Mouse (Mus musculus): Measurements from ENCODE around the gene Slc10a1.

Gene Slc10a1

DNA sequence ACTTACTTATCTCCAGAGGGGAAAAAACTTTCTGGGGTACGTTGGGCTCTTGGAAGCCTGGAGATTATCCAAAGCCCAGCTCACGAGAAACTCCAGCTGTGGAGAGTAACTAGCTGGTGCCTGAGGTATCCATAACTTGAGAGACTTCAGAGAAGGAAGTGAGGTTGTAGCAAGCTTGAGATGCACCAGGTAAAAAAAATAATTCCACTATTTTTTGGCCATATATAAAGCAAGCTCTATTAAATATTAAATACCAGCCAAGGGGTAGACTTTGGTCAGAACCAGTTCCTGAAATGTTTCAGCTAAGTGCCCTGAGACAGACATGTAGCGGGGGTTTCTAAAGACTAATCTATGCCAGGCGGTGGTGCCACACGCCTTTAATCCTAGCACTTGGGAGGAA, at the start of gene Slc10a1:
Gene Slc10a1, minus strand, starts transcription at position 101 of the 400 bp plus-strand sequence.
- DNase-seq (ENCODE audit: low spot score) = no peak

DNA sequence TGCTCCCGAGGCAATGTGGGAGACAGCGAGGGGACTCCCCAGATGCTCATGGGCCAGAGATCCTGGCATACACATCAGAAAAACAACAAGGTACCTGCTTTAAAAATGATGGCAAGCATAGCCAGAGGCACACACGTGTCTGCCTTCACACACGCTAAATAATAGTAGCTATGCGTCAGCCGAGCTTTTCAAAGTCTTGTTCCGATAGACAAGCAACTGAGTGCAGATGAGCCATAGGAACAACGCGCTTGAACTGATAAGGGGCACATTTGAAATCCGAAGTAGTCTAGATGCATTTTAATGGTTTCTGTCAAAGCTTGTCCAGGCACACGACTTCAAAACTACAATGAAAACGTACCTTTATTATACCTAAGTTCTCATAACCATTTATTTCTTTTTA, 49.1 kb upstream of the Slc10a1 start:
- DNase-seq (ENCODE audit: low spot score) = no peak

DNA sequence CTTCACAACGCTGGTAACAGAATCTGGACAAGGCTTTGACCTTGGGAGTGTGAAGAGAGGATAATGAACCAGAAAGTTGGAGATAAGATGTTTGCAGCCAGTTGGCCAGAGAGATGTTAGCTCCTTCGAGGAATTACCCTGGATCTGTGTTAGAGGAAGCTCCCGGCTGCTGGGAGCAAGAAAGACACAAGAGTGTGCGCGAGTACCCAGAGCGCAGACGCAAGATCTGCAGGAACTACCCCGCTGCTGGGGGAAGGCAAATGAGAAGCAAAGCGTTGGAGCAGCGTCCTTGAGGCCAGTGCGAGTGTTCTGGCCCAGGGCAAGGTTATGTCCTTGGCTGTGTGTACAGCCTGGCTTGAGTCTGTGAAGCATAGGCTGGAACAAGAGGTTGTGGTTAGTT, 45.0 kb upstream of the Slc10a1 start:
- DNase-seq (ENCODE audit: low spot score) = peak; percentile 82

DNA sequence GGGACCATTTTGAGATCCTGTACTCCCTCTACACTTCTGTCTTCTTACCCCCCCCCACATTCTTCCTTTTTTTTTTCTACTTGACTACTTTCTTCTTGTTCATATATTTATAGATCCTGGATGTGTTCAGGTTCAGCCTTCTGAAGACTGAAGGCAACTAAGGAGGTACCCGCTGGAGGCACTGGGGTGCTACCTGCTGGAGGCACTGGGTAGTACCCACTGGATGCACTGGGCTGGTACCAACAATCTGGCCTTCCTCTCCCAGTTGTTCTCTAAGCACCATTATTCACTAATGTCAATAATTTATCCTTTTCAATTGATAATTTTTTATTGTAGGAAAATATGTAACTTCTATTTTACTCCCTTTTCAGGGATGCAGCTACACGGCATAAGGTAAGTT, 43.5 kb upstream of the Slc10a1 start:
- DNase-seq (ENCODE audit: low spot score) = no peak

DNA sequence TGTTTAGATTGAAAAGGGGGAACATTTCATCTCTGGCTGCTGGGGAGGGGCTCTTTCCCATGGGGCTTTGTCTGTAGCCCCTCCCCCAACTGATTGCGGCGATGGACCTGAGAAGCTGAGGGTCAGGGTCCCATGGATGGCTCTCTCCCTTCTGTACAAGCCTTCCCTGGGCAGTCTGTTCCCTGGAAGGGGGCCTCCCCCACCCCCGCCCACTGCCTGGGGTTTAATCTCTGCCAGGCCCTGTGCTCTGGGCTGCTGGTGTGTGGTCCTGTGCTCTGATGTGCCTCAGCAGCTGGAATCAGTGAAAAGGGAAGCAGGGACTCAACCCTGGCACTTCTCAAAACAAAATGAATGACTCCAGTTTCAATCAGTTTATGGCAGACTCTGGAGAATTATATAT, 41.3 kb upstream of the Slc10a1 start:
- DNase-seq (ENCODE audit: low spot score) = no peak

DNA sequence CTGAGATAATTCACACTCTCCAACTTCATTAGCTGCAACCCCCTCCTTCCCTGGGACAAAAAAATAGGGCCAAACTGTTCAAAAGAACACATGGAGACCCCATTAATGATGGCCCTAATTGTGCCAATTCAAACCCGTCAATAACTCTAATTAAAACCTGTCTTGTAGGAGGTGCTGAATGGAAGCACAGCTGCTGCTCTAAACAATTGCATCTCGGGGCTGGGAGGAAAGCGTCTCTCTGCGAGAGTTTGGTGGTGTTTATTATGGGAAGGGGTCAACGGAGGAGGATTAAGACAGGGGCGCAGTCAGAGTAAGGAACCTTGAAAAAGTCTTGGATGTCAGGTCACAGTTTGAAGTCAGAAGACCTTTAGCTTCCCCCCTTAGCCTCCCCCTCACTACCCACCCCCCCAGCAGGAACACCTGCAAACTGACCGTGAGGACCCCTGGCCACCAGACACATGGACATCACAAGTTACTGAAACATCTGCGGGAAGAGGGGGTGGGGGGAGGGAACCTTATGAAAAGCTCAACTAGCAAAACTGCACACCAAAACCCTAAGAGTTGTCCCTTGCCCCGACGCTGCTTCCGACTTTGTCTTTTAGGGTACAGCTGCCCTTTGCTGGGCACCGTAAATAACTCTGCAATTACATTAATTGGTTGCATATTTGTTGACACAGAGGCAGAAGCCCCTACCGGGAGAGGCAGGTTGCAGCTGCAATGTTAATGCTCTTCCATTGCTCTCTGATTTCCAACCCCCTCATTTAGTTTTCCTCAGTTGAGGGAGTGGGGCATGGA, 34.5 kb upstream of the Slc10a1 start:
- DNase-seq (ENCODE audit: low spot score) = no peak

DNA sequence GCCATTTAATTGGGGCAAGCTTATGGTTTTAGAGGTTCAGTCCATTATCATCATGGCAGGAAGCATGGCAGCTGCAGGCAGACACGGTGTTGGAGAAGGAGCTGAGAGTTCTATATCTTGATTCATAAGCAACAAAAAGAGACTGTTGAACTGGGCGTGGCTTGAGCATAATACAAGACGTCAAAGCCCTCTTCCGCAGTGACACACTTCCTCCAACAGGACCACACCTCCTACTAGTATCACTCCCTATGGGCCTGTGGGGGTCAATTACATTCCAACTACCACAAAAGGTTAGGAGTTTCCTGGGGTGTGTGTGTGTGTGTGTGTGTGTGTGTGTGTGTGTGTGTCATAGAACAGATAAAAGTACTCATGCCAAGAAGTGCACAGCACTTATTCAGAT, 32.4 kb upstream of the Slc10a1 start:
- DNase-seq (ENCODE audit: low spot score) = no peak

DNA sequence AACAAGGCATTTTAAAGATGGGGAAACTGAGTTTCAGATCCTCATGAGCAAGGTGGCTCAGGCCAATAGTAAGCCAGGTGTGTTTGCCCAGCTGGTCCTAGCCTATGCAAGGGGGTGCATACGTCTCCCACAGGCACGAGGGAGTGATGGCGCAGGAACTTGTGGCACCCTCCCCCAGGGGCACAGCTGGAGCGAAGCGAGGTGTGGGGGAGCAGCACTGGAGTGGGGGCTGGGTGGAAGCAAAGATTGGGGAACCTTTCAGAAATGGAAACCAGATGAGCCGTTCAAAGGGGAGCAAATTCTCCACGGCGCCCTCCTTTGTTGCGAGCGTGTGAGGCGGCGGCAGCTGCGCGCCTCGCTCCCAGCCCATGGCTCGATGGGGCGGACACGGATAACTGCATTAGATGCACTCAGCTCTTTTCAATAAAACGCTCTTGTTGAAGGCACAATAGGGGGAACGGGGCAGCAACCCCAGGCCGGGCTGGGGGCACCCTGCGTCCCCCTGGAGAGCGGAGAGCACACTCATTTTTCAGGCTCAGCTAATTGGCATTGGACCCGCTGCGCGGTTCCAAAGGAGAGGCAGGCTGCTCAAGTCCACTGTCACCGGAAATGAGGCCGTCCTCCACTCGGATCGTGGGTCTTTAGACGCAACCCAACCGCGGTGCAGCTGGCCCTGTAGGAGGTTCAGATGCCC, 30.2 kb upstream of the Slc10a1 start:
- DNase-seq (ENCODE audit: low spot score) = no peak

DNA sequence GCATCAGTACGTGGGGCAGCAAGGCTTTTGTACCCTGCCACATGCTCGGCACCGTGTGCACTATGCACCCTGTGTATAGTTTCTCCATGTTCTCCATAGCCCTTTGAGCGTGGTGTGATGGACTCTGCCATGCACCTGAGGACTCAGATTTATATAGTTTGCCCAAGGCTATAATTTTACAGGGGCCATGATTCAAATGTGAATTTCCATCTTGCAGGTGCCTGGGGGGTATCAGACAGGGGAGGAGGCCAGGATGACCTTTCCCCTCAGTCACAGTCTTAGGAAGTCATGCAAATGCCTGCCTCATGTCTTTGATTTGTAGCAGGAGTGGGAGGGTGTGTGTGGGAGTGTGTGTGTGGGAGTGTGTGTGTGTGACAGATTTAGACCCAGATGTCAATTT, 29.1 kb upstream of the Slc10a1 start:
- no peak for DNase-seq (ENCODE audit: low spot score)

DNA sequence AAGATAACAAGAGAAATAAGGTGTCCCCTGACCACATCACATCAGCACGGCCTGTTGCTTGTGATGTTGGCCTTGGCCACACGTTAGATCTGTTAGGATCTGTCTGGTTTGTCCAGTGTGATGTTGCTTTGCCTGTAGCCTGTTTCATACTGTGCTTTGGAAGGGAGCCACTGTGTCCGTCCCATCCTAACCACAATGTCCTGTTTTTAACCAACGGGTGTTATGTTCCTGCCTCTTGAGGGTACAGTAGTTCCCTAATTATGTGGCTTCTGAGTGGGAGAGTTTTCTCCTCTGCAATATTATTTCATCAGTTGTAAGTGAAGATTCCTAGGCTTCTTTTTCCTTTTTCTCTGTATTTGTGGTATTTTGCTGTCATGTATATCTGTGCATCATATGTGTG, 26.8 kb upstream of the Slc10a1 start:
- DNase-seq (ENCODE audit: low spot score) = no peak

DNA sequence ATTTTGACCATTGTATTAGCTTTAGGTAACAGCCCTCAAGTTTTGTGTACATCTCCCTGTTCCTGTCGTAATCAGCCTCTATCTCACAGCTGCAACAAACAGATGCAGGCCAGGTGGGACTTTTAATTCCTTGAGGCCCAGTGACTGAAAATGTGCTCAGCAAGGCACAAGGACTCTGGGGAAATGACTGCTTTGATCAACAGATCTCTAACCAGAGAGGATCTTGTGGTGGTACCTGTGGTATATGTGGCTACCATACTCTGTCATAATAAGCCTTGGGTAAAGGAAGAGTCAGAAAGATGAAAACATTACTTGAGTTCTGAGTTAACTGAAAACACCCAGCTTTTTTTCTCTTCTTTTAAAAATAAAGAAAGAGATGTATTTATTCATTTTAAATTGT, 25.3 kb upstream of the Slc10a1 start:
- no peak for DNase-seq (ENCODE audit: low spot score)

DNA sequence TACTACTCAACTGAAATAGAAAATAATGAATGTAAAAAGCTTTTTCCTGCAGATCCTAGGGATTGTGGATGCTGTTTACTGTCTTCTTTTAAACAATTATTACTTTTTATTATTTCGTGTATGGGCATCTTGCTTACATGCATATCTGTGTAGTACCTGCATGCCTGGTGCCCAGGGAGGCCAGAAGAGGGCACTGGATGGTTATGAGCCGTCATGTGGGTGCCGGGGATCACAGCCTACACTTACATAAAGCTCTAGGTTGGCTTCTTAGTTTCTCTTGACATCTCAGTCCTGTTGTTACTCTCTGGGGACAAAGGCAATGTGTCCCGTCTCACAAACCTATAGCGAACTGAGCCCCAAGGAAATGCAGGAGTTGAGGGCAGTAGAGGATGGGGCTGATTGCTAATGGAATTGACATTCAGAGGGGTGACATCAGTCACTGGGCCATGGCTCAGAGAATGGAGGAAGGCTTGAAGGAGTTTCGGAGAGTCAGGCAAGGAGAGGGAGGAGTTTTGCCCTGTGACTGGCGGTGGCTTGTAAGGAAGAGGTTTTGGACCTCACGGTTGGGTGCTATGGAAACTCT, 24.1 kb upstream of the Slc10a1 start:
- DNase-seq (ENCODE audit: low spot score) = no peak

DNA sequence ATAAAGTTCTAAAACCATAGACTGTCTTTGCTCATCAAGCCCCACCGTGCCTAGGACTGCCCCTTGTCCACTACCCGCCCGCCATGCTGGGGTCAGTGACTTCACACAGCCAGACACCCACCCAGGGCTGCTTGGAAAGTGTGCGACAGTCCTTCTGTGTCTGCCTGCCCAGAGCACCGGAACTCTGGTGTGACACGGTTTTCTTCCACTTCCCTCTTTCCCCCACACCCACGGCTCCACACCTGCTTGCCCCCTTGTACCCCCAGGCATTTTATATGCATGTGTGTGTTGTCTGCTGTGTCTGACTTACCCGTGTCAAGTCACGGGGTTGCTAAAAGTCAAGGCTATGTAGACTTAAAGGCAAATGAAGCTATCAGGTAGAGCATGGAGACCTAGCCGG, 23.3 kb upstream of the Slc10a1 start:
- no peak for DNase-seq (ENCODE audit: low spot score)

DNA sequence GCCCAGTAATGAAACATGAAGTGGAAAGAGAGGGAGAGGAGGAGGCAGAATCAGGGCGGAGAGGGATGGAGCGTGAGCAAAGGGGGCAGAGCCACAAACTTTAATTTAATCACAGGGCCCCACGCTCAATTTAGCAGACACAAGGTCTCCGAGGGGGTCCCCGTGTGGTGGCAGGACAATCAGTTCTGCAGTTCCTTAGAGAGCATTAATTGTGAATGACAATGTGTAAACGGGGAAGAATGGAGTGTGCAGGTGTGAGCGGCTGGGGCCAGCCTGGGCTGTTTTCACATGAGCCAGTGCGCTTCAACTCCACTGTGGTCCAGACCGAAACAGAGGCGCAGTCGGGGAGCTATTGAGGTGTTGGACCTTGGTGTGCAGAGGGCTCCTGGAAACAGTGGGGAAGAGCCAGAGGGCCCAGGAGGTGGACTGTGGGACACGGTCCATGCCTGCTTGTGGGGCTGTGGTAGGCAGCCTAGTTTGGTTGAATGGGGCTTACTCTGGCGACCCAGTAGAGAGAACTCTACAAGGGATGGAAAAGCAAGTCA, 22.5 kb upstream of the Slc10a1 start:
- no peak for DNase-seq (ENCODE audit: low spot score)

DNA sequence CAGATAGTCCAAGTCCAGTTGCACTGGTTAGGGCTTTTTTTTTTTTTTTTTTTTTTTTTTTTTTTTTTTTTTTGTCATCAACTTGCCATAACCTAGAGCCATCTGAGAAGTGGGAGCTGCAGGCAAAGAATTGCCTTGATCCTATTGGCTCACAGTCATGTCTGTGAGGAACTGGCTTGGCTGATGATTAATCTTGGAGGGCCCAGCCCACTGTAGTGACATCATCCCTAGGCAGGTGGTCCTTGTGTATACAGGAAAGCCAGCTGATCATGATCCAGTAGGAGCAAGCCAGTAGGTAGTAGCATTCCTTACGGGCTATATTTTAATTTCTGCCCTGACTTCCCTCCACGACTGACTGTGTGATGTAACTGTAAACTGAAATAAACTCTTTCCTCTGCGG, 19.8 kb upstream of the Slc10a1 start:
- no peak for DNase-seq (ENCODE audit: low spot score)

DNA sequence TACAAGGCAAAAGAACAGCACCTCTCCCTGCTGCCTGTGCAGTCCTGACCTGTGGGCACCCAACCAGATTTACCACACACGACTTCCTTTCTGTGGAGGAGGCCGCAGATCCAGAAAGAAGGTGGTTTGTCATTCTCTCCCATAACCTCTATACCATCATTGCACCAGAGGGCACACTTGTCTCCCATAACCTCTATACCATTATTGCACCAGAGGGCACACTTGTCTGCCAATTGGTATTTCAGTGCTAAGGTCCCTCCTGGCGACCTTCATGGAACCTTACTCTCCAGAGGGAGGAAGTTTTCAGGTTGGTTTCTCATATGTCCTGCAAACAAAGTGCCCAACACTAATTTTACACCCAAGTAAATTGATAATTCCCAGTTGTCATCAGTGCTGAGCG, 18.1 kb upstream of the Slc10a1 start:
- no peak for DNase-seq (ENCODE audit: low spot score)

DNA sequence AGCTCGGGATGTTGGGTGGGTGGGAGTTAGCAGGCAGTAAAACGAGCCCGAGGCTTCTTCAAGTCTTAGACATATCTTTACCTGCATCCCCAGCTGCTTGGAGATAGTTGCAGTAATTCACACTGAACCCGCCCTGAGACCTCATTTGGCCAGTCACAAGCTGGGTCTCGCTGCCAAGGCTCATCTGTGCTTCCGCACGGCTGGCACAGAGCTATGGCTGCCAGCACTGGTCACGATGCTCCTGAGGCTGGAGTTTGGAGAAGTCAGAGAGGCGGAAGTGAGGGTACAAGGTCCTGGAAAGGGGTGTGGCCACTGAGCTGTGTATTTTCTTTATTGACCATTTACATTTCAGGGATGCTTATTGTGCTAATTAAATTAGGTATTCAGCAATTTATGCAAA, 15.2 kb upstream of the Slc10a1 start:
- DNase-seq (ENCODE audit: low spot score) = no peak

DNA sequence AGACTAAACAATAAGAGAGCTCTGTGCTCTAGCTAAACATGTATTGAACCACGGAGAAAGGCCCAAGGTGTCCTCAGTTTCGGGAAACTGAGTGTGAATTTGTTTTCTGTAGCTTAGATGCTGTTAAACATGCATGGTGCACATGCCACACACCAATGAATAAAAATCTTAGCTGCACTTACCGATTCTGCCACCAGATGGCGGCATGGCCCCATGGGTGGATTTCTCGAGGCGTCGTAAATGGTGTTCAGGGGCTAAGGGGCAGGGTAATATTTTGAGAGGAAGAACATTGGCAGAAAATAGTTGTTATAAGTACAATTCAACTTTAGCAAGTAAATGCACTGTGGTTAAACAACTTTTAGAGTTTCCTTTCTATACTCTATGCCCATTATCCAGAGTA, 13.8 kb upstream of the Slc10a1 start:
- no peak for DNase-seq (ENCODE audit: low spot score)

DNA sequence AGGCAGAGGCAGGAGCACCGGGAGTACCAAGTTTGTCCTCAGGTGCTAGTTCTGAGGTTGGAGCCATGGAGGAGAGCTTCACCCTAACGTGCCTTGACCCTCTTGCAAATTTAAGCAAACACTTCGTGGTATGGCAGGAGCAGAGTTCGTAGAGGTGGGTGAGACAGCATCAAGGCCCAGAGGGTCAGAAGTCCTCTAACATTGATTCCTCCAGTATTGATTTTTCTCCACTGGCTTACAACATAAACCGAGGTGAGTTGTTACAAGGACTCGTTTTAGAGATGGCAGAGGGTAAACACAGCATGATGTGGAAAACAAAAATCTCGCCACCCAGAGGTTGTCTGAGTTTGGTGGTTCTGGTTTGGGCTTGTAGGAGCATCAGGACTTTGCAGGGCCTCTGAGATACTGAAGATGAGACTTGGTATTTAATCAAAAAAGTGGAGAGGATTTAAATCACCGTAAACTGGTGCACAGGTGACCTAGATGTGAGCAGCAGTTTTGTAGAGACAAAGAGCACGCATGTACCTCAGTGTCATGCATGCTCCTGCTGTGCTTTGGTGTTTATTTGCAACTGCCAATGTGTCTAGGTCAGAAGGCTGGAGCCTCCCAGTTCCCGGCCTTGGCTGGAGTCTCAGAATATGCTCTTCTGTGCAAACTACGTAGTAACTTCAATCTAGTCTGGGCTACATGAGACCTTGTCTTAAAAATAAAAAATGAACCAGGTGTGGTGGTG, 7.6 kb upstream of the Slc10a1 start:
- DNase-seq (ENCODE audit: low spot score) = no peak

DNA sequence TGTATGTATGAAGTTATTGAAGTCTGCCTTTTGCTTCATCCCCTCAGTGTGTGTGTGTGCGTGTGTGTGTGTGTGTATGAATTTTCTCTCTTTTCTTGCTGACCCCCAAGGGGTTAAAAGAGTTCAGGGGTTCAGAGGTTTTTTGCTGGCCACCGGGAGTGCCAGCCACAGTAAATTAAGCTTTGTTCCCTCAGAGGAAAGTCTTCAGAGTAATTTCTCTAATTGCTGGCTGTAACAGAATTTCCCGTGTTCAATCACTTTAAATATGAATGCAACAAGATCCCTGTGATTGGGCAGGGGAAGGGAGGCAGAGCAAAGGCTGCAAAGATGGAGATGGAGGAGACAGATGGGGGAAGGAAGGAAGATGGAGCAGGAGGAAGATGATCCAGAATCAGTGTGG, 3.3 kb upstream of the Slc10a1 start:
- DNase-seq (ENCODE audit: low spot score) = no peak

DNA sequence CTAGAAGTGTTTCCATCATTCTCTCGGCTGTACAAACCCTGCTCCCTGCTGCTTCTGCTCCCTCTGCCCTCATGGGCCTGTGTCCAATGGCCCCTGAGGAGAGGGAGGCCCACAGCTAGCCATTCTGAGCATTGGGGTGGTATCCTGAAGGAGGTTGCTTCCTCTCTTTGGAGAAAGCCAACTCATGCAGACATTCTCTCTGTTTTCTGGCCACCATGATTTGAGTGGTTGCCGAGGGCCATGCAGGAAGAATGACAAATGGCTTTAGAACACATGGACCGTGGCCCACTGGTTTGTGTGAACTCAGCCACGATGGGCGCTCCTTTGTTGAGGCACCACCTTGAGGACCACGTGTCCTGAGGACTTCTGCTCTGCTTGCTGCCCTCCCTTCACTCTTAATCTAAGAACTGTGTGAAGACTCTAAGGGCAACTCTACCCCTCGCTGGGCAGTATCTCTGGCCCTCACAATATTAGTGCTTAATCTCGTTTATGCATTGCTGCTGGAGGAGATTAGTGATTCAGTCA, 1.7 kb upstream of the Slc10a1 start:
- no peak for DNase-seq (ENCODE audit: low spot score)

DNA sequence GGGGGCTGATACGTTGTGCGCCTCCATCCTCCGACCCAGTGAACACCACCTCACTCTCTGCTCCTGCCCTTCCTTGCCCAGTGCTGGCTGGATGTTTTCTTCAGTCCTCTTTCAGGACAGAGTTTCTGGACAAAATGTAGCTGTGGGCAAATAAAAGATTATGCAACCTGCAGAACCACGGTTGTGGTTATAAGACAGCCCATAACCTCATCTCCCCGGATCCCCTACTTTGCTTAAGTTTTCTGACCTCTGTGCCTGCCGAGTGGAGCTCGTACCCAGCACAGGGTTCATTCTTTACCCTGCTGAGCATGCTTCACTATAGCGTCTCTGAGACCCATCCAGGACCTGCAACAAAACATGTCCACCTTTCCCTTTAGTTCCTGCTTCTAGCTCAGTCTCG, 587 bp downstream of the Slc10a1 start:
- no peak for DNase-seq (ENCODE audit: low spot score)

Data from ovary, adult 18-20 months (tissue).